Mouse (Mus musculus) layer of hippocampus, adult 9-10 months (tissue): ENCODE results near the gene Mkln1.

Experiments
- DNase-seq: peaks from one replicate; pipeline ENCODE4 v3.0.0; 2022; ENCODE audit warnings: low spot score

Gene Mkln1

GRCm38 (mm10) chr6:31517681-31518337 is 119.3 kb downstream of the Mkln1 start:
- no peak for DNase-seq

GRCm38 (mm10) chr6:31518338-31518698 is 119.8 kb downstream of the Mkln1 start:
- no peak for DNase-seq

DNA sequence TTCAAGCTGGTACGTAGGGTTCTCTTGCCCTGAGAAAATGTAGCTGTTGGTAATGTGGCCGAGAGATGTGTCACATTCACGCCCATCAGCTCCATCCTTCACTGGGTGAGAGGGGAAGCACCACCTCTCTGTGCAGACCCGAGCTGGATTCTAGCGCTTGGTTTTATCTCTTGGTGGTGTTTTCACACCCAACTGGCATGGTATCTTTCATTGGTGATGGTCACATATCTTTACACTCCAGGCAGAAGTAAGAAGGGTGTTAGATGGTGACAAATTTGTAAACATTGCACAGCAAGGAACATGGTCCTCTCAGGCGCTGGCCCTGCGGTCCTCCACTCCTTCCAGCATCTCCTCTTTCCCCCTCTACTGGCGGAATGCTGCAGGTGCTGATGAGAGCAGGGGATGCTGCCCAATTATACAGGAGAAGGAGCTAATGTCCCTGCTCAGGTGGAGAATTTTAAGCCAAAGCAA is 120.5 kb downstream of the Mkln1 start:
- no peak for DNase-seq

DNA sequence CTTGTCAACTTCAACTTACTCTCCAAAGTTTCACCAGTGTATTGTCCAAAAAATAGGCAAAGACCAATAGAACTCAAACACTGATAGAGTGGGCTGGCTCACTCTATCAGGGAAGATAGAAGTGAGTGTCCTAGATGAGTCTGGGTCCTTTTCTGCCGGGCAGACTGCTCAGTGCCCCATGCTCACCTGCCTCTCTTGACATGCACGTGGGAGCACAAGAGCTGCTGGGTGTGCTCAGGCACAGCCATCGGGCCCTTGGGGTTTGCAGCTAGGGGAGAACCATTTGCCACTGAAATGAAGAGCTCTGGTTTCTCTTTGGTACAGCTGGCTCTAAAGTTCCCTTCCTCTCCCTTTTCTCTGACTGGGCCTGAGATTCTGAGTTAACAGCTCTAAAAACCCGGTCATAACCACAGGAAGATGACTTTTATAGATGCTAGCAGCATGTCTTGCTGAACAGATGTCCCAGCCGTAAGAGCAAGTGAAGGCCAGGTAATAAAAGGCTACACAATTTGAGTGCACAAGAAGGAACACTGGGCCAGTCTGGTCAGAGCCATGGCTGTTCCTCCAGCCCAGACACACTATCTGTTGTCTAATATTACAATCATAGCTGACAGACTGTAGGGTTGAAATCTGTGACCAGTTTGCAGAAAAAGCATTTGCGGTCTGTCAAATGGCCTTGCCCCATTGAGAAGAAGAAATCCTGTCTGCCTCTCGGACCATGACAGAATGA is 122.1 kb downstream of the Mkln1 start:
- DNase-seq = no peak

DNA sequence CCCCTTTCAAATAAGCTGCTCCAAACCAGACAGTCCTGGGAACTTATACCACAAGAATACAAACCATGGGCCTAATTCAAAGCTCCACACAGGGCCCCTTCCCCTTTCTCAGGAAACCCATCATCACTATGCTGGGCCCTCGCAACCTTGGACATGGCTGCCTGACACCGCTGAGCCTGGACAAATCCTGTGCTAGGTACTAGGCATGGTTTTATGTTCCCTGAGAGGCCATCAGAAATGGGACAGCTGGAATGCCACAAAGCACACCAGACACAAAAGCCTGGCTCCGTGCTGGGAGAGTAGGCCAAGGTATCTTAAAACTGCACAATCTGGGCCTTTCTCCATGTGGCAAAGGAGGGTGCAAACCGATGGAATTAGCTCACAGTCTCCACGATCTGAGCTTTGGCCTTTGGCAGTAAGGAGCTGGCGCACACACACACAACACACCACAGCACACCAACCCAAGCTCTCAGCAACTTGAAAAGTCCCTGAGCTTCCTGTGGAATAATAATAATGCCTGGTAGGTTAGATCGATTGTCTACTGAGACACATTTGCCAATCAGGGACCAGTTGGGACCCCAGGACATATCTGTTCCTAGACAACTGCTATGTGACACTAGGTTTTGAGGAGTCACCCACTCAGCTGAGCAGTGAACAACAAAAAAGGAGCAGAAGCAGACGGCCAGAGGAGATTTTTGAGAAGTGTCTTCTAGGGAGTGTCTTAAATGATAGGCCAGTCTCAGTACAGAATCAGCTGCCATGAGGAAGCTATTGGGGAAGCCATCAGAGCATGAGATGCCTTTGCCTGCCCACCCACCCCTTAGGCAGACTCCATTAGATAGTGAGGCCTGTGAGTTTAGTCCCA is 123.2 kb downstream of the Mkln1 start:
- no peak for DNase-seq

DNA sequence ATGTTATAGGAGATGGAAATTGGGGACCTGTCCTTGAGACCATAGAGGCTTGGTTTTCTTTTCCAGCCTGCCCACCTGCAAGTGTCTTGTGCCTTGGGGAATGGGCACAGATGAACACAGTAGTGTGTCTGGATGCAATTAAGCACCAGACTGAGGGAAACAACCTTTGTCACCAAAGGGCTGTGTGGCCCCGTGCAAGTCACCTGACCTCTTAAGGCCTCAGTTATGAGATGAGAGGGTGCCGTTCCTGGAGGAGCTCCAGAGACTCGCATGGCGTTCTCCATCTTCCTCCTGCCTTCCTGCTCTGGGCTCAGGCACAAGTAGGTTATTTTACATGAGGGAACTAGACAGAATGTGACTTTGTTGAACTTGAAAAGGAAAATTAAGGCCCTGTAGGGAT is 123.9 kb downstream of the Mkln1 start:
- DNase-seq = no peak

GRCm38 (mm10) chr6:31523039-31523438 is 124.5 kb downstream of the Mkln1 start:
- DNase-seq = peak; percentile 38

DNA sequence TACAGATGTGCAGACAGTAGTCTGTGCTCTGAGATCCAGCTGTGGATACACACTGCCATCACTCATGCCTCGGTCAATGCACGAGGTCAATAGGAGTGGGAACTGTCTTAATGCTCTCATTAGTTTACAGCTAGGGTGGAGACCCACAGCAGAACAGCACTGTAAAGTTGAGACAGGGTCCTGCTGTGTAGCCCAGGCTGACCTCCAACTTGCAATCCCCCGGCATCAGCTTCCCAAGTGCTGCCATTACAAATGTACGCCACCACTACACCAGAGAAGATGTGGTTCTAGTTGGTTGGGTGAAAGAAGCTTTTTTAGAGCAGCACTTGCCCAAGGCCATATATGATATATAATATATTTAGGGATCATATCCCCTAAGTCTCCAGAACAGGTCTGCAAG is 125.1 kb downstream of the Mkln1 start:
- no peak for DNase-seq

DNA sequence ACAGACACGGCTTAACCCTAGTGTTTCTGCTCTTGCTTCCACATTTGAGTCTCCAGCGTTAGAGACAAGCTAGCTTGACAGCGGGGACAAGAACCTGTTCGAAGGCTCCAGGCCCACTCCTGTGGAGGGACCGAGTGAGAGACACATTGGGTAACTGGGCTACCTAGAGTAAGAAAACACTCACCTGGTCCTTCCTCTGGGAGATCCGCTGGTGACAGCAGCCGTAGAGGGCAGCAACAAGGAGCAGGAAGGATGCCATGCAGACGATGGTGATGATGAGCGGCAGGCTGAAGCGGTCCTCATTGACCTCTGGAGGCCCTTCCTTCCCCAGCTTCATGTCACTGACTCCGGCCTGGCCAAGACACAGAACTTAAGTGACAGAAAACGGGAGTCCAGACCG is 125.6 kb downstream of the Mkln1 start:
- no peak for DNase-seq

- no peak for DNase-seq
Observed at GRCm38 (mm10) chr6:31524647-31525046, 126.1 kb downstream of the Mkln1 start.

DNA sequence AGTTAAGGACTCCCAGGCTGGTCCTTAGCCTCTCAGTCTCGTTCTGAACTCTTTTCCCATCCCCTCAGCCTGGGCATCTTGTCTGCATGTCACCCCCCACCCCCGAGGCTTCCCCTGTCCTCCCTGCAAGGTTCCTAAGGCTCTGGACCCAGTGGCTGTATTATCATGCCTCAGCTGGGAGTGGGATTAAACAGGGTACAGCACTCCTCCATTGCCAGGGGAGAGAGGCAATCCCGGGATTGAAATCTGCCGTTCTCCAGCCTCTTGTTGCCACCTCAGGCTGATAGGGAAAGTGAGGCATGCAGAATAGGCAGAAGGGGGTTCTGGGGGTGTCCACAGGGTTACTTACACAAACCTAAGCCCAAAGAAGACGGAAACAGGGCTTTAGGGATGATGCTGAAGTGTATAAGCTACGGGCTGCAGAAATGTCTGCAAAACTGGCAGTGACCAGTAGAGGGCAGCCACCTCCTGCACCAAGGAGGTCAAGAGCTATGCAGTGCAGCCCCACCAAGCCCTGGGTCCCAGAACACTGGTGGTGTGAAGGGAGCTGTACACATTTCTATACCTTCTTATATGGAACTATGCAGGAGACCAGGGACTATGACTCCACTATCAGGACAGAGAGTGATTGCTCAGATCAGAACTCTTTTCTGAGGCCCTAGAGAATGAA is 126.8 kb downstream of the Mkln1 start:
- no peak for DNase-seq

DNA sequence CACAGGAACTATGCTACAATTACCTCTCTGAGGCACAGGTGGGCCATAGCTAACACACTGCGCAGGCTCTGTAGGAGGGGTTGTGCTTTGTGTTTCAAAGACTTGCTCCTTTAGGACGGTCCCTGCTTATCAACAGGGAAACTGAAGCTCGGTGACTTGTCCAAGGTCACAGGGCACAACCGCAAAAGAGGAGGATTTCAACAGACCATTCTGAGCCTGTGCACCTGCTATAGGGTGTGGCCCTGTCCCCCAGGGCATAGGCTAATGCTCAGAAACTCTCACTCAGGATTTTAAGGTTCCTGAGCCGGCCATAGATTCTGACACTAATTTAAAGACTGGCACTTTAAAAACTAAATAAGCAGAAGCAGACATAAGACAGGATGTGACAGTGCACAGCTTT is 128.4 kb downstream of the Mkln1 start:
- no peak for DNase-seq

- peak; percentile 55 for DNase-seq
Observed at GRCm38 (mm10) chr6:31527897-31528296, 129.4 kb downstream of the Mkln1 start.

DNA sequence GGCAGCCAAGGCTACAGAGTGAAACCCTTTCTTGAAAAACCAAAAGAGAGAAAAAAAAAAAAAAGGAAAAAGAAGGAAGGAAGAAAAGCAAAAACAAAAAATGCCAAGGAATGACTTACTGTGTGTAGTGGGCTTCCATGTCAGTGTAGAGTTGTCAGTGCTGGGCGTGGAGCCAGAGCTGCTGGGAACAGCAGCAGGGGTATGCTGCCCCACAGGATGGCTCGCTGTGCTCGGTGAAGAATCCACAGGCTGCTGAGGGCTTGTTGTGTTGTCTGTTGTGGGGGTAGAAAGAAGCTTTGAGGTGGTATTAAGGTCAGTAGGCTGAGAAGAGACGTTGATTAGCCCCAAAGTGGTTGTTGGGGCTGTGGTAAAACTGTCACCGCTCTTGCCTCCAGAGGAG is 129.8 kb downstream of the Mkln1 start:
- no peak for DNase-seq

GRCm38 (mm10) chr6:31531880-31532279 is 133.3 kb downstream of the Mkln1 start:
- no peak for DNase-seq

DNA sequence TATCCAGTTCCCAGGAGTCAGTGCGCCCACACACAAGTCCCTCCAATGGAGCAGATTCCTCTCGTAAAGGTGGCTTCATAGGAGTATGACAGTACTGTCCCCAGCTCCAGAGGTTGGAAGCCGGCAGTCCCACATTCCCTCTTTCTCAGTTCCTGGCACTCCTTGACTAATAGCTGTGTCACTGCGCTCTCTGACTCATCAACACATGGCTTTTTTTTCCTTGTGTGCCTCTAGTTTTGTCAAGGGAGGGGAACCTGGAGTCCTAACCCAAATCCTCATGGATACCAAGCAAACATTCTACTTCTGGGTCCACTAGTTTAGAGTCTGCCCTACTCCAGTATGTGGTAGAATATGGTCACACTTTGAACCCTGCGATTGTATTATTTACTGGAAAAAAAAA is 136.2 kb downstream of the Mkln1 start:
- no peak for DNase-seq

DNA sequence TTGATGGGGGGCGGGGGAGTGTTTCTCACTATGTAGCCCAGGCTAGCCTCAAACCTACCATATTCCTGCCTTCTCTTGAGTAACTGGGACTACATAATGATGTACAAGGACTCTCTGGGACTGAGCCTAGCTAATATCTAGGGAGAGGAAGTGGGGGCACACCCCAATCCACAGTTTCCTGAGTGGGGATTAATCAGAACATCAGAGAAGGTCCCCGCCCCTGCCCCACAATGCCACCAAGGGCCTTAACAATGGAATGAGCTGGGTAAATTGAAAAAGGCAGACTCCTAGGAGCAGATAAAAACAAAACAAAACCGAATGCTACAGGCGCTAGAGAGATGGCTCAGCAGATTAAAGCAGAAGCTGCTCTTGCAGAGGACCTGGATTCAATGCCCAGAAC is 138.7 kb downstream of the Mkln1 start:
- no peak for DNase-seq

DNA sequence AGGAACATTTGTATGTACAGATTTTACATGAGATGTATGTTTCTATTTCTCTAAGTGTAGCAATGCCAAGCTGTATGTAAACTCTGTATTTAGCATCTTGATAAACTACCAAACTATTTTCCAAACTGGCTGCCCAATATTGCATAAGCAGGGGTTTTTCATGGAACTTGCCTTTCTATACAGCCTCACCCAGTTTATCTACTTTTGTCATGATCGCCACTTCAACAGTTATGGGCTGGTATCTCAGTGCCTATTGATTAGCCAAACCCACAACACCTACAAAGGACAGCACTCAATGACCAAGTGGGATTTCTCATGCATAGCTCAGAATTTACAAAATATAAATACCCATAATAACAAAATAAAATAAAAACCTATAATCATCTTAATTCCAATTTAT is 139.6 kb downstream of the Mkln1 start:
- DNase-seq = no peak

DNA sequence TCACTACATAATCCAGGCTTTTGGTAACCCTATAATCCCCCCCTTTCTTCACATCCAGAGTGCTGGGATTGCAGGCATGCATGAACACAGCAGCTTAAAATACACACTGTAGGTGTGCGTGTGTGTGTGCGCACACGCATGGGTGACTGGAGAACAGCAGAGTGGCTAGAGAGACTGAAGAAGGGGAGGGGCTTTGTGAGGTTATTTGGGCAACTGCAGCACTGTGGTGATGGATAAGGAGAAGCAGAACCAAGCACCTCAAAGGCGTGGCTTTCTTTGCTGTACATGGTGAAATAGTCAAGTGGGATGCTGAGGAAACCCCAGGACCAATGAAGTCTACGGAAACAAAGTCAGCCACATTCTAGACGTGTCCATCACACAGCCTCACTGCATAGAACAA is 141.5 kb downstream of the Mkln1 start:
- no peak for DNase-seq

- DNase-seq = no peak
Observed at GRCm38 (mm10) chr6:31544318-31544717, 145.8 kb downstream of the Mkln1 start.

GRCm38 (mm10) chr6:31549361-31550051 is 151.0 kb downstream of the Mkln1 start:
- no peak for DNase-seq
